Mouse (Mus musculus) intestine, embryonic 14.5 days (tissue): ENCODE data around the gene Glyctk. TPM values are rescaled to one million over a fixed set of nuclear protein-coding genes. Genes with fewer than 3 reads are reported as not detected.

Experiments
- ATAC-seq: fragments of 200-750 bp; cut with Nextera tagmentation; replicated peaks from 2 replicates; pipeline ENCODE4 v1.8.0; 2017; ENCODE audit warnings: low read depth, moderate number of reproducible peaks, moderate TSS enrichment, moderate library complexity; ENCODE audit not compliant: low FRiP score, low TSS enrichment
- DNase-seq: peaks from one replicate; pipeline ENCODE4 v3.0.0-alpha.2; 2018; ENCODE audit warnings: low spot score
- H3K27ac ChIP-seq: fragments of 300-500 bp; sonication (generic); 2 replicates; pipeline ENCODE4 v1.5.1; 2014; ENCODE audit warnings: low read depth, mild to moderate bottlenecking, control low read depth
- H3K27me3 ChIP-seq: fragments of 300-500 bp; sonication (generic); replicated peaks from 2 replicates; pipeline ENCODE4 v1.6.1; 2014; ENCODE audit warnings: low read length, control low read depth; ENCODE audit not compliant: control insufficient read depth, insufficient read depth
- H3K36me3 ChIP-seq: fragments of 300-500 bp; sonication (generic); 2 replicates; pipeline ENCODE4 v1.6.1; 2014; ENCODE audit warnings: low read length, control low read depth; ENCODE audit not compliant: control insufficient read depth, insufficient read depth
- H3K4me1 ChIP-seq: fragments of 300-500 bp; sonication (generic); replicated peaks from 2 replicates; pipeline ENCODE4 v1.6.1; 2014; ENCODE audit warnings: low read length, control low read depth, mixed read lengths; ENCODE audit not compliant: control insufficient read depth, insufficient read depth
- H3K4me2 ChIP-seq: fragments of 300-500 bp; sonication (generic); 2 replicates; pipeline ENCODE4 v1.6.1; 2014; ENCODE audit warnings: low read length
- H3K4me3 ChIP-seq: fragments of 300-500 bp; sonication (generic); 2 replicates; pipeline ENCODE4 v1.5.1; 2014; ENCODE audit warnings: low read depth, low read length, control low read depth, mixed read lengths
- H3K9ac ChIP-seq: fragments of 300-500 bp; sonication (generic); 2 replicates; pipeline ENCODE4 v1.6.1; 2014; ENCODE audit warnings: mild to moderate bottlenecking, low read length
- H3K9me3 ChIP-seq: fragments of 300-500 bp; sonication (generic); 2 replicates; pipeline ENCODE4 v1.6.1; 2016; ENCODE audit warnings: low read length, control low read depth; ENCODE audit not compliant: control insufficient read depth
- WGBS: fragments of 180-500 bp; shearing (Covaris S2); extraction: QIAGEN DNeasy Blood & Tissue Kit; methylation state at CpG from one replicate; pipeline ENCODE4 v1.1.7; 2014; 5-methylcytosine and 5-hydroxymethylcytosine counted together
- polyA plus RNA-seq: library from polyadenylated mRNA; unstranded; fragments of >200 nt; fragmentation: Nextera tagmentation; extraction: Ambion mirVana; gene quantifications from 2 replicates; pipeline ENCODE4 v1.2.1, GENCODE M21; 2014

Glyctk gene
- polyA plus RNA-seq, 1 experiment from 2014 or later = 1.7 TPM

GRCm38 (mm10) chr9:106126786-106127251, 31.1 kb downstream of the Glyctk start:
- H3K27ac ChIP-seq = no peak overlapping the region
- H3K9me3 ChIP-seq = no peaks in the 10 kb centered on the region
- no peak overlapping the region for H3K4me2 ChIP-seq
- no peak for DNase-seq
- peak; percentile 50; the same call in 1 of the 2 replicates for ATAC-seq
- no peaks in the 10 kb centered on the region for H3K36me3 ChIP-seq
- no peaks in the 10 kb centered on the region for H3K4me1 ChIP-seq
- H3K27me3 ChIP-seq = no peaks in the 10 kb centered on the region
- 34% methylated on average over 2 of the region's 2 CpGs for WGBS
- no peak overlapping the region for H3K9ac ChIP-seq
- no peak overlapping the region for H3K4me3 ChIP-seq

GRCm38 (mm10) chr9:106123599-106123998, 34.3 kb downstream of the Glyctk start:
- no peak overlapping the region for H3K9ac ChIP-seq
- 47% methylated on average over 4 of the region's 4 CpGs for WGBS
- H3K4me1 ChIP-seq = no peaks in the 10 kb centered on the region
- ATAC-seq (no peak; the same call in 1 of the 2 replicates), DNase-seq (no peak)
- H3K4me2 ChIP-seq = no peak overlapping the region
- H3K27ac ChIP-seq = no peak overlapping the region
- no peak overlapping the region for H3K4me3 ChIP-seq
- no peaks in the 10 kb centered on the region for H3K27me3 ChIP-seq
- H3K9me3 ChIP-seq = no peaks in the 10 kb centered on the region
- H3K36me3 ChIP-seq = no peaks in the 10 kb centered on the region

- Histone ChIP-seq H3K4me3 (no peak overlapping the region), H3K4me1 (no peaks in the 10 kb centered on the region; the same call in 1 of the 2 replicates), H3K4me2 (no peak overlapping the region), H3K9ac (no peak overlapping the region), H3K9me3 (no peaks in the 10 kb centered on the region), H3K27me3 (no peaks in the 10 kb centered on the region), H3K27ac (no peak overlapping the region), H3K36me3 (no peaks in the 10 kb centered on the region)
- DNase-seq (no peak), ATAC-seq (no peak)
- WGBS = 78% methylated on average over 9 of the region's 9 CpGs
Observed at GRCm38 (mm10) chr9:106119075-106119474, 38.9 kb downstream of the Glyctk start.

DNA sequence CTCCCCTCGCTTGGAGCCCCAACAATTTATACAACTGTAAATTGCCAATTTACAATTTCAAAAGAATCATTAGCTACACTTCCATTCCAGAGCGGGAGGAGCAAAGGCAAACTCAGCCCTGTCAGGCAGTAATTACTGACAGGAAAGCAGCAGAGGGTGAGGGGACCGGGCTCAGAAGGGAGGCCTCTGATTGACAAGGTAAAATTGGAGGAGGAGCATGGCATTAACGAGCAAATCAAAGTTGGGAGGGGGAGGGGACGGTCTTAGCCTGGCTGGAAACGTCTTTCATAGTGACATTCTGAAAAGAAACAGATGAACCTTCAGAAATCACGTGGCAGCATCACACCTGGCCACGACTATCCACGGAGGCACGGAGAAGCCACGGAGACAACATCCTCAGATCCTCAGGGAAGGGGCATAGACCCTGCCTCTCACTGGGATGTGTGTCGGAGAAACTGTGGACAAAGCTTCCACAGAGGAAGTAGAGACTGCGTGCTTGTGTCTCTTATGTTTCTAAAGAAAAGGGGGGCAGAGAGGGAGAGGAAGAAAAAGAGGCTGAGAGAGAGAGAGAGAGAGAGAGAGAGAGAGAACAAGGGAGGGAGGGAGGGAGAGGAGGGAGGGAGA, 42.0 kb downstream of the Glyctk start:
- no peak for DNase-seq
- WGBS = 27% methylated on average over 13 of the region's 13 CpGs
- no peak for ATAC-seq
- Histone ChIP-seq H3K4me1 (no peaks in the 10 kb centered on the region; the same call in 1 of the 2 replicates), H3K4me2 (no peak overlapping the region), H3K36me3 (no peaks in the 10 kb centered on the region), H3K27ac (no peak overlapping the region), H3K4me3 (no peak overlapping the region), H3K9me3 (no peaks in the 10 kb centered on the region), H3K9ac (no peak overlapping the region), H3K27me3 (no peaks in the 10 kb centered on the region)

DNA sequence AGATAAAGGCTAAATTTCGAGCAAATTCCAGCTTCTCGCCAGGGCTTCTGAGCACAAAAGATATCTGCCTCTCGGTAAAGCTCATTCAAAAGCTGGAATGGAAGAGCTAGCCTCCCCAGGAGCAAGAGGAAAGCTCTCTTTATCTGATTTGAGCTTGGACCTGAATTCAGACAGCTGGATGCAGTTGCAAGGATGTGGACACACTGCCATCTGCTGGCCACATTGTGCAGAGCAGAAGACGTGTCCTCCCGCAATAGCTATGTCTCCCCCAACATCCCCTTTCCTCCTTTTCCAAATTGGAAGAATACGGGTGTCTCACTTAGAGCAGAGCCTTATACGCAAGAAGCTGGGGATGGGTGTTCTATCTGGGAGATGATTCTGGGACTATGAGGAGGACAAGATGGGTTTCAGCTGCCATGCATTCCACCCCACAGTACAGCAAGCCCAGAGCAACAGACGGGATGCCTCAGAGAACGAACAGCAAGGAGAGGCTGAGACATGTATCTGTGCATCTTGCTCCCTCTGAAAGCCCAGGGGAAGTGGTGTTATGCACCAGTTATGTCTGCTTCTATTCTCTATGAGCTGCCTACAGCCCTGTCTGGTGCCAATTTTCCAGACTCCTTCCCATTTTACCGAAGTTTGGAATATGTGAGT, 45.0 kb downstream of the Glyctk start:
- 27% methylated on average over 10 of the region's 10 CpGs for WGBS
- DNase-seq (peak; percentile 95), ATAC-seq (0 out of 2 replicates have a peak, but pooled peaks have one; percentile 55)
- Histone ChIP-seq H3K4me1 (no peaks in the 10 kb centered on the region; the same call in 1 of the 2 replicates), H3K27me3 (no peaks in the 10 kb centered on the region), H3K4me3 (no peak overlapping the region), H3K9ac (no peak overlapping the region), H3K27ac (0 out of 2 replicates have a peak overlapping the region, but pooled peaks have one; percentile 1), H3K9me3 (no peaks in the 10 kb centered on the region), H3K4me2 (no peak overlapping the region), H3K36me3 (no peaks in the 10 kb centered on the region)

- H3K27me3 ChIP-seq = no peaks in the 10 kb centered on the region
- no peak overlapping the region for H3K27ac ChIP-seq
- H3K9me3 ChIP-seq = no peaks in the 10 kb centered on the region
- H3K4me2 ChIP-seq = no peak overlapping the region
- no peak overlapping the region for H3K9ac ChIP-seq
- no peak overlapping the region for H3K4me3 ChIP-seq
- no peak for DNase-seq
- H3K4me1 ChIP-seq = no peaks in the 10 kb centered on the region
- H3K36me3 ChIP-seq = no peaks in the 10 kb centered on the region
- WGBS = 78% methylated on average over 9 of the region's 9 CpGs
- ATAC-seq = no peak
Observed at GRCm38 (mm10) chr9:106106241-106106640, 51.7 kb downstream of the Glyctk start.

- no peak for DNase-seq
Observed at GRCm38 (mm10) chr9:106104401-106104800, 53.5 kb downstream of the Glyctk start.

More at GRCm38 (mm10) chr9:106104401-106104800, 53.5 kb downstream of the Glyctk start:
- Histone ChIP-seq H3K27me3 (no peaks in the 10 kb centered on the region), H3K9ac (no peak overlapping the region), H3K4me3 (no peak overlapping the region), H3K9me3 (no peaks in the 10 kb centered on the region), H3K4me2 (no peak overlapping the region), H3K4me1 (no peaks in the 10 kb centered on the region), H3K36me3 (no peaks in the 10 kb centered on the region), H3K27ac (no peak overlapping the region)
- ATAC-seq = no peak
- 71% methylated on average over 7 of the region's 7 CpGs for WGBS
